Mouse (Mus musculus) limb, embryonic 15.5 days (tissue): Measurements from ENCODE around the gene Vps37d. TPM values are rescaled to one million over a fixed set of nuclear protein-coding genes. Genes with fewer than 3 reads are reported as not detected.
A peak's percentile ranks its signal among the peaks of the same experiment; 100 is the strongest.

Experiments
- ATAC-seq: fragments of 200-750 bp; cut with Nextera tagmentation; 2 replicates; pipeline ENCODE4 v1.8.0; 2017; ENCODE audit warnings: low read depth, moderate TSS enrichment; ENCODE audit not compliant: insufficient number of reproducible peaks, low FRiP score, low TSS enrichment
- H3K27ac ChIP-seq: fragments of 300-500 bp; sonication (generic); 2 replicates; pipeline ENCODE4 v1.5.1; 2015; ENCODE audit warnings: moderate library complexity, mild to moderate bottlenecking, inconsistent platforms
- H3K27me3 ChIP-seq: fragments of 300-500 bp; sonication (generic); 2 replicates; pipeline ENCODE4 v1.6.1; 2015; ENCODE audit warnings: inconsistent platforms
- H3K36me3 ChIP-seq: fragments of 300-500 bp; sonication (generic); 2 replicates; pipeline ENCODE4 v1.6.1; 2015; ENCODE audit warnings: inconsistent platforms
- H3K4me1 ChIP-seq: fragments of 300-500 bp; sonication (generic); 2 replicates; pipeline ENCODE4 v1.6.1; 2015; ENCODE audit warnings: inconsistent platforms
- H3K4me2 ChIP-seq: fragments of 300-500 bp; sonication (generic); 2 replicates; pipeline ENCODE4 v1.6.1; 2015; ENCODE audit warnings: mild to moderate bottlenecking, inconsistent platforms
- H3K4me3 ChIP-seq: fragments of 300-500 bp; sonication (generic); 2 replicates; pipeline ENCODE4 v1.5.1; 2015; ENCODE audit warnings: mild to moderate bottlenecking, inconsistent platforms
- H3K9ac ChIP-seq: fragments of 300-500 bp; sonication (generic); 2 replicates; pipeline ENCODE4 v1.6.1; 2015; ENCODE audit warnings: inconsistent platforms
- H3K9me3 ChIP-seq: fragments of 300-500 bp; sonication (generic); 2 replicates; pipeline ENCODE4 v1.6.1; 2016; ENCODE audit warnings: inconsistent platforms
- WGBS: fragments of 180-500 bp; shearing (Covaris S2); methylation state at CpG from one replicate; pipeline ENCODE4 v1.1.7; 2015; 5-methylcytosine and 5-hydroxymethylcytosine counted together
- polyA plus RNA-seq: library from polyadenylated mRNA; unstranded; fragments of >200 nt; fragmentation: Nextera tagmentation; extraction: Ambion mirVana; gene quantifications from 2 replicates; pipeline ENCODE4 v1.2.1, GENCODE M21; 2015

Gene Vps37d
- 7.6 and 9.5 TPM in 2 replicates for polyA plus RNA-seq

DNA sequence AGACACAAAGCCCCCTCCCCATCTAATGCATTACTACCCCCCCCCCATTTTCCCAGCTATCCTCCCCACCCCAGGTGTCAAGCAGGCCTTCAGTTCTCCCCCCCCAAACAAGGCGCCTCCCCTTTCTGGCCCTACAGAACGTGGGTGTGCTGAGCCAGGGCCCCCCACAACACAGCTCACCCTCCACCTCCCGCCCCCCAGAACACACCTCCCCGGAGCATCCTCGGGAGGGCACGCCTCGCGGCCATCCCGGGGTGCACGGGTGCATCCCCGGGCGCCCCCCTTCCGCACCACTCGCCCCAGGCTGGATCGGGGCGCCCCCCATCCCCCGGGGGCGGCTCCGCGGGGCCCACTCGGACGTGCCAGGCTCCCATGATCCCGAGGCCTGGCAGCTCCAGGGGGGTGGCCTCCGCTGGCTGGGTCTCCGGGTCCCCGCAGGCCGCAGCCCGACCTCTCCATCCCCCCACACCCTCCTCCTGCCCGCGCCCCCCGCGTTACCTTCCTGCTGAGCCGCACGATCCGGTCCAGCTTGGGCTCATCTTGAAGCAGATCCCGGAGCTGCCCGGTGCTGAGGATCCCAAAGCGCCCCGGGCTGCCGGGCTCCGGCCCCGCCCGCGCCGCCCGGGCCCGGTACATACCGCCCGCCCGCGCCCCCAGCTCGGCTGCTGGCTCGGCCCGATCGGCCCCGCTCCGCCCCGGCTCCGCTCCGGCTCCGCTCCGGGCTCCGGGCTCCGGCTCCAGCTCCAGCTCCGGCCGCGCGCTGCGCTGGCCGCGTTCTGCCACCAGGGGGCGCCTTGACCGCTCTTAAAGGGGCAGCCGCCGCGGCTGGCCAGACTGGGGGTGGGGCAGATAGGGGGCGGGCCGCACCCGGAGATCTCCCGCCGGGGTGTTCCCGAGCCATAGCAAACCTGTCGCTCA lies at the start of gene Vps37d:
Gene Vps37d, minus strand, starts transcription at position 703 of the 918 bp plus-strand sequence.
- Histone ChIP-seq H3K27ac (peak within 1 kb of the TSS; percentile 91), H3K4me3 (peak within 1 kb of the TSS; percentile 94), H3K9me3 (no peaks in the 10 kb centered on the region), H3K4me1 (peaks cover 28% of the 10 kb centered on the region), H3K9ac (peak within 1 kb of the TSS; percentile 83), H3K4me2 (peak within 1 kb of the TSS; percentile 76), H3K27me3 (no peaks in the 10 kb centered on the region), H3K36me3 (peaks cover 8% of the 10 kb centered on the region)
- ATAC-seq: peak; percentile 76
- WGBS: under 1% methylated on average over 67 of the region's 83 CpGs

- H3K4me2 ChIP-seq: no peak overlapping the region
- H3K27ac ChIP-seq: no peak overlapping the region
- peaks cover 9% of the 10 kb centered on the region for H3K27me3 ChIP-seq
- no peak overlapping the region for H3K9ac ChIP-seq
- no peak for ATAC-seq
- H3K9me3 ChIP-seq: no peaks in the 10 kb centered on the region
- no peaks in the 10 kb centered on the region for H3K36me3 ChIP-seq
- H3K4me1 ChIP-seq: no peaks in the 10 kb centered on the region
- no peak overlapping the region for H3K4me3 ChIP-seq
- 73% methylated on average over 6 of the region's 6 CpGs for WGBS
These were observed 49.6 kb upstream of the Vps37d start for GRCm38 (mm10) chr5:135127669-135128068.

GRCm38 (mm10) chr5:135126121-135126520 lies 48.1 kb upstream of the Vps37d start:
- no peaks in the 10 kb centered on the region for H3K9me3 ChIP-seq
- H3K27me3 ChIP-seq: peaks cover 14% of the 10 kb centered on the region
- no peak overlapping the region for H3K9ac ChIP-seq
- no peaks in the 10 kb centered on the region for H3K4me1 ChIP-seq
- 56% methylated on average over 6 of the region's 6 CpGs for WGBS
- no peak overlapping the region for H3K4me3 ChIP-seq
- no peaks in the 10 kb centered on the region for H3K36me3 ChIP-seq
- no peak overlapping the region for H3K4me2 ChIP-seq
- ATAC-seq: no peak
- no peak overlapping the region for H3K27ac ChIP-seq

DNA sequence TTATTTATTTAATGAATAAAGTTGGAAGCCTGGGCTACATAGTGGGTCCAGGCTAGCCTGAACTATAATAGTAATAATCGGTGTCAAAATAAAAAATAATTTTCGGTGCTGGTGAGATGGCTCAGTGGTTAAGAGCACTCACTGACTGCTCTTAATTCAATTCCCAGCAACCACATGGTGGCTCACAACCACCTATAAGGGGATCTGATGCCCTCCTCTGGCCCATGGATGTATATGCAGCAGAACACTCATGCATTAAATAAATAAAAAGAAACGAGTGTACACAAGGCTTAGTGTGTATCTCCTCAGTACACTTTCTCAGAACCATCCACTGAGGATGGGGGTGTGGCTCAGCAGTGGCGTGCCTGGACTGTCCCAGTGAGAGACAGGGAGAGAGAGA lies 42.7 kb upstream of the Vps37d start:
- no peak for ATAC-seq
- Histone ChIP-seq H3K9me3 (no peaks in the 10 kb centered on the region), H3K27ac (no peak overlapping the region), H3K9ac (no peak overlapping the region), H3K4me2 (no peak overlapping the region), H3K27me3 (peaks cover 17% of the 10 kb centered on the region), H3K4me1 (peaks cover 5% of the 10 kb centered on the region; the same call in 1 of the 2 replicates), H3K36me3 (no peaks in the 10 kb centered on the region), H3K4me3 (no peak overlapping the region)
- 58% methylated on average over 4 of the region's 4 CpGs for WGBS

GRCm38 (mm10) chr5:135118589-135119081 lies 40.6 kb upstream of the Vps37d start:
- Histone ChIP-seq H3K4me1 (peaks cover 5% of the 10 kb centered on the region; the same call in 1 of the 2 replicates), H3K4me2 (no peak overlapping the region), H3K27me3 (peaks cover 17% of the 10 kb centered on the region), H3K9ac (no peak overlapping the region), H3K36me3 (no peaks in the 10 kb centered on the region), H3K27ac (no peak overlapping the region), H3K4me3 (no peak overlapping the region), H3K9me3 (no peaks in the 10 kb centered on the region)
- WGBS: 20% methylated on average over 6 of the region's 6 CpGs
- no peak for ATAC-seq

DNA sequence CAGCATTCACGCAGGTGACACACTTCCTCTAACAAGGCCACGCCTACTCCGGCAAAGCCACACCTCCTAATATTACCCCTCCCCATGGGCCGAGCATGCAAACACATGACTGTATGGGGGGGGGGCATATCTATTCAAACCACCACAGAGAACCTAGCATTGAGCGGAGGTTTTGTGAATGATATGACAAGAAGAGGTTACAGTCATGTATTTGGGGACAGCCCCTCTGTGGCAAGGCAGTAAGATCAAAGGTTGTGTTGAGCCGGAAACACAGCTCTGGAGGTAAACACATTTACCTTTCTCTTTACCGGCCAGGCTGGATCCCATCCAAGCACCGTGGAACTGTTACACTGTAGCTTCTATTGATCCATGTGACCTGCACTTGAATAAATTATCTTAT lies 37.2 kb upstream of the Vps37d start:
- Histone ChIP-seq H3K27ac (no peak overlapping the region), H3K4me1 (peaks cover 5% of the 10 kb centered on the region; the same call in 1 of the 2 replicates), H3K9me3 (no peaks in the 10 kb centered on the region), H3K4me3 (no peak overlapping the region), H3K4me2 (no peak overlapping the region), H3K9ac (no peak overlapping the region), H3K36me3 (no peaks in the 10 kb centered on the region), H3K27me3 (peaks cover 3% of the 10 kb centered on the region; the same call in 1 of the 2 replicates)
- 84% methylated on average over 8 of the region's 8 CpGs for WGBS
- ATAC-seq: no peak

DNA sequence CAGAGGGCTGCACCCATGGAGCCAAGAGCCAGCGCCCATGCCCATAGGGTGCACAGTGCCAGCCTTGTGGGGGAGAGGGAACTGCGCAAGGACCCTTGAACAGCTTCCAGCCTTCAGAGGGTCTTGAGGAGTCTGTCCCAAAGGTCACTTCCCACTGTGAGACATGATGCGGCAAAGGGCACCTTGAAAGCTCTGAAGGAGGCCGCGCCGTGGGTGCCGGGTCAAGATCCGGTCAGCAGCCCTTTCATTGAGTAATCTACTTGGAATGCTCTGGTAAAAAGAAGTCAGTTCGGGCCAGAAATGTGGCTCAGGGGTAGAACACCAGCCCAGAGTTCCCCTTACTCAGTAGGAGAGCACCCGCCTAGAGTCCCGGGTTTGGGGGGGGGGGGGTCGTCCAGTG lies 35.7 kb upstream of the Vps37d start:
- no peak overlapping the region for H3K4me2 ChIP-seq
- no peak overlapping the region for H3K27ac ChIP-seq
- peaks cover 3% of the 10 kb centered on the region; the same call in 1 of the 2 replicates for H3K4me1 ChIP-seq
- no peak overlapping the region for H3K9ac ChIP-seq
- H3K4me3 ChIP-seq: no peak overlapping the region
- no peaks in the 10 kb centered on the region for H3K36me3 ChIP-seq
- peaks cover 16% of the 10 kb centered on the region for H3K27me3 ChIP-seq
- 88% methylated on average over 12 of the region's 12 CpGs for WGBS
- no peaks in the 10 kb centered on the region for H3K9me3 ChIP-seq
- ATAC-seq: no peak

- WGBS: 76% methylated on average over 6 of the region's 6 CpGs
- Histone ChIP-seq H3K9ac (no peak overlapping the region), H3K9me3 (no peaks in the 10 kb centered on the region), H3K4me1 (peaks cover 21% of the 10 kb centered on the region), H3K36me3 (no peaks in the 10 kb centered on the region), H3K4me2 (no peak overlapping the region), H3K4me3 (no peak overlapping the region), H3K27ac (no peak overlapping the region), H3K27me3 (peaks cover 50% of the 10 kb centered on the region)
- ATAC-seq: no peak
These were observed 31.9 kb upstream of the Vps37d start for GRCm38 (mm10) chr5:135109976-135110375.

DNA sequence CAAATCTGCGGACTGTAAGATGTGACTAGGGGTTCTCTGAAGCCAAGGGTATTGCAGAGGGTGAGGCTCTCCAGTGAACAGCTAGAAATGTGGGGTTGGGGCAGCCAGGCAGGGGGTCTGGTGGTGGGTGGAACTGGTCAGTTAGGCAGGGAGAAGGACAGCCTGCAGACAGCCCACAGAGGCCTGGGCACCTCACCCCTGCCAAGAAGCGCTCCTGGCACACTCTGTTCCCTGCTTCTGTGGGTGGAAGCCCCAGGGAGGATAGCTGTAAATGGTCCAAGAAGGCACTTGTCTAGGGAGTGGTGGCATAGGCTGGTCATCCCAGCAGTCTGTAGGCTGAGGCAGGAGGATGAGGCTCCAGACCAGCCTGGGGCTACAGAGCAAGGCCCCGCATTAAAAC lies 31.4 kb upstream of the Vps37d start:
- ATAC-seq: no peak
- no peak overlapping the region for H3K4me3 ChIP-seq
- peaks cover 54% of the 10 kb centered on the region for H3K27me3 ChIP-seq
- no peaks in the 10 kb centered on the region for H3K36me3 ChIP-seq
- no peaks in the 10 kb centered on the region for H3K9me3 ChIP-seq
- no peak overlapping the region for H3K27ac ChIP-seq
- 87% methylated on average over 3 of the region's 3 CpGs for WGBS
- peaks cover 21% of the 10 kb centered on the region for H3K4me1 ChIP-seq
- H3K4me2 ChIP-seq: no peak overlapping the region
- H3K9ac ChIP-seq: no peak overlapping the region

DNA sequence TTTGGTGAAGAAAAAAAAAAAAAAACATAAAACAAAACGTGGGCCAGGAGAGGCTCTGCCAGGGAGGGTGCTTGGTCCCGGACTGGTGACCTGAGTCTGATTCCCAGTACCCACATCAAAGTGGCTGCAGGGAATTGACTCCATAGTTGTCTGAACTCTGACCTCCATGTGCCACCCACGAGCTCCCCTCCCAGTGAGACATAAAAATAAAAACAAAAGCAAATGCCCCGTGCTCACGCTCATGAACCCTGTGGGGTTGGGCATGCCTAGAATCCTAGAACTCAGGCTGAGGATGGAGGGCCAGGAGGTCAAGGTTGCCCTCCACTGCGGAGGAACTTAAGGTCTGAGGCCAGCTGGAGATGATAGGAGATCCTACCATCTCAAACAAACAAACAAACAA lies 31.0 kb upstream of the Vps37d start:
- Histone ChIP-seq H3K9me3 (no peaks in the 10 kb centered on the region), H3K4me1 (peaks cover 21% of the 10 kb centered on the region), H3K9ac (no peak overlapping the region), H3K4me3 (no peak overlapping the region), H3K27me3 (peaks cover 57% of the 10 kb centered on the region), H3K4me2 (no peak overlapping the region), H3K27ac (no peak overlapping the region), H3K36me3 (no peaks in the 10 kb centered on the region)
- ATAC-seq: no peak
- WGBS: 48% methylated on average over 6 of the region's 6 CpGs

DNA sequence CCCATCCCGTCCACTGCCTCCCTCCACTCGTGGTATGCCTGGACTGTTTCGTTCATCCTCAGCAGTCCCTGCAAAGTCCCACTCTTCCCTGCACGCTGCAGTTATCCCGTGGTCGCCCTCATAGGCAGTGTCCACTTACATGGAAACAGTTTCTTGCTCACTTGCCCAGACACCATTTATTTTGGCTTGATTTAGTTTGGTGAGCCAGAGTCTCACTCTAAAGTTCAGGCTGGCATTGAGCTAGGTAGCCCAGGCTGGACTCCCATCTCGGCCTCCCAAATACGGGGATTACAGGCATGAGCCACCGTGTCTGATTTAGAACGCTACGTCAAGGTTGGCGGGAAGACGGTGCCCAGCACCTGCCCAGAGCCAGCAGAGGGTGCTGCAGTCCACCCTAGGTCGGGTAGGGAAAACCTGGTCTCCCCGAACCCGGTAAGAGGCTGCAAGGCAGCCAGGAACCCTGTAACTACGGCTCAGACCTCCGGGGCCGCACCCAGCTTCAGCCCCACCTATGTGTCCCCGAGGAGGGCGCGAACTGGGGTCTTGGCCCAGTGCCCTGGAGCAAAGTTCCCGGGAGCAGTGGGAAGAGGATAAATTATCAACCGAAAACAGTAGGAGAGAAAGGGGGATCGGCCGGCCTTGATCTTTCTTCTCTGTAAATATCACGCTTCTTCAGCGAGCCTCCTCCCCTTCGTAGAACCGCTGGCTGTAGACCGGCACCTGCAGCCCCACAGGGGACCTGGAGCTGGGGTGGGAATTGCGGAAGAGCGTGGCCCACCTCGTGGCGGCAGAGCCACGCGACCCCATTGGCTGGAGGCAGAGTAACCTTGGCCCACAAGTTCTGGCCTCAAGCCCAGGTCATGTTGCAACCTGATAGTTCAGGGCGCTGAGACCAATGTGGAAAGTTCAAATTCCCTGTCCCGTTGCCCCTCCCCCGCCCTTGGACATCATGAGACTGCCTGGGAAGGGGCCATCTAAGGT lies 29.7 kb upstream of the Vps37d start:
- peak overlapping the region; percentile 90 for H3K4me2 ChIP-seq
- 0 out of 2 replicates have a peak, but pooled peaks have one; percentile 8 for ATAC-seq
- H3K4me3 ChIP-seq: peak overlapping the region; percentile 50
- peaks cover 58% of the 10 kb centered on the region for H3K27me3 ChIP-seq
- no peaks in the 10 kb centered on the region for H3K9me3 ChIP-seq
- no peak overlapping the region for H3K27ac ChIP-seq
- H3K36me3 ChIP-seq: no peaks in the 10 kb centered on the region
- WGBS: 7% methylated on average over 40 of the region's 40 CpGs
- H3K9ac ChIP-seq: no peak overlapping the region
- H3K4me1 ChIP-seq: peaks cover 21% of the 10 kb centered on the region
